Mouse (Mus musculus) forelimb bud, embryonic 11.5 days (tissue): ENCODE data around the gene Plcb4.

Experiments
- DNase-seq: peaks from one replicate; pipeline ENCODE4 v3.0.0-alpha.2; 2012; ENCODE audit warnings: low read depth, low spot score

Gene Plcb4

GRCm38 (mm10) chr2:135808342-135808741, 149.5 kb downstream of the Plcb4 start:
- no peak for DNase-seq

- no peak for DNase-seq
Observed at GRCm38 (mm10) chr2:135810841-135811240, 152.0 kb downstream of the Plcb4 start.

GRCm38 (mm10) chr2:135811453-135812101, 152.8 kb downstream of the Plcb4 start:
- DNase-seq: no peak

GRCm38 (mm10) chr2:135812701-135813246, 154.0 kb downstream of the Plcb4 start:
- DNase-seq: no peak

- peak; percentile 16 for DNase-seq
Observed at GRCm38 (mm10) chr2:135820691-135821090, 161.9 kb downstream of the Plcb4 start.

- DNase-seq: no peak
Observed at GRCm38 (mm10) chr2:135823690-135824089, 164.9 kb downstream of the Plcb4 start.

GRCm38 (mm10) chr2:135824757-135825156, 165.9 kb downstream of the Plcb4 start:
- no peak for DNase-seq

- no peak for DNase-seq
Observed at GRCm38 (mm10) chr2:135825645-135826044, 166.8 kb downstream of the Plcb4 start.

GRCm38 (mm10) chr2:135826616-135827360, 168.0 kb downstream of the Plcb4 start:
- no peak for DNase-seq

- no peak for DNase-seq
Observed at GRCm38 (mm10) chr2:135828446-135828845, 169.6 kb downstream of the Plcb4 start.

GRCm38 (mm10) chr2:135833743-135834142, 174.9 kb downstream of the Plcb4 start:
- DNase-seq: no peak

GRCm38 (mm10) chr2:135834435-135834834, 175.6 kb downstream of the Plcb4 start:
- DNase-seq: no peak

GRCm38 (mm10) chr2:135835911-135836310, 177.1 kb downstream of the Plcb4 start:
- no peak for DNase-seq

- no peak for DNase-seq
Observed at GRCm38 (mm10) chr2:135836426-135836825, 177.6 kb downstream of the Plcb4 start.

- DNase-seq: no peak
Observed at GRCm38 (mm10) chr2:135837730-135838129, 178.9 kb downstream of the Plcb4 start.

- DNase-seq: no peak
Observed at GRCm38 (mm10) chr2:135838135-135838534, 179.3 kb downstream of the Plcb4 start.

- DNase-seq: no peak
Observed at GRCm38 (mm10) chr2:135838651-135839286, 180.0 kb downstream of the Plcb4 start.

- no peak for DNase-seq
Observed at GRCm38 (mm10) chr2:135843721-135844120, 184.9 kb downstream of the Plcb4 start.

- DNase-seq: no peak
Observed at GRCm38 (mm10) chr2:135846903-135847302, 188.1 kb downstream of the Plcb4 start.

- no peak for DNase-seq
Observed at GRCm38 (mm10) chr2:135847738-135848137, 188.9 kb downstream of the Plcb4 start.

- no peak for DNase-seq
Observed at GRCm38 (mm10) chr2:135848169-135848568, 189.4 kb downstream of the Plcb4 start.

GRCm38 (mm10) chr2:135851964-135852363, 193.2 kb downstream of the Plcb4 start:
- no peak for DNase-seq
